Mouse (Mus musculus) heart, embryonic 15.5 days (tissue): ENCODE data around the gene Farsa. TPM values are rescaled to one million over a fixed set of nuclear protein-coding genes. Genes with fewer than 3 reads are reported as not detected.
"Not testable (repeated sequence)": the region's sequence is repeated elsewhere in the genome, so short reads cannot be mapped to it uniquely, and the experiment has no call there.

Experiments used
- ATAC-seq: fragments of 200-750 bp; cut with Nextera tagmentation; replicated peaks from 2 replicates; pipeline ENCODE4 v1.8.0; 2017; ENCODE audit warnings: low read depth, moderate TSS enrichment; ENCODE audit not compliant: insufficient number of reproducible peaks, insufficient read depth, low FRiP score
- H3K27ac ChIP-seq: fragments of 300-500 bp; sonication (generic); 2 replicates; pipeline ENCODE4 v1.5.1; 2015; ENCODE audit warnings: mild to moderate bottlenecking, inconsistent platforms
- H3K27me3 ChIP-seq: fragments of 300-500 bp; sonication (generic); 2 replicates; pipeline ENCODE4 v1.6.1; 2015; ENCODE audit warnings: inconsistent platforms
- H3K36me3 ChIP-seq: fragments of 300-500 bp; sonication (generic); 2 replicates; pipeline ENCODE4 v1.6.1; 2015; ENCODE audit warnings: mild to moderate bottlenecking, inconsistent platforms
- H3K4me1 ChIP-seq: fragments of 300-500 bp; sonication (generic); replicated peaks from 2 replicates; pipeline ENCODE4 v1.6.1; 2015; ENCODE audit warnings: inconsistent platforms
- H3K4me2 ChIP-seq: fragments of 300-500 bp; sonication (generic); 2 replicates; pipeline ENCODE4 v1.6.1; 2015; ENCODE audit warnings: inconsistent platforms, mild to moderate bottlenecking, moderate library complexity
- H3K4me3 ChIP-seq: fragments of 300-500 bp; sonication (generic); 2 replicates; pipeline ENCODE4 v1.5.1; 2015; ENCODE audit warnings: mild to moderate bottlenecking, inconsistent platforms
- H3K9ac ChIP-seq: fragments of 300-500 bp; sonication (generic); 2 replicates; pipeline ENCODE4 v1.6.1; 2015; ENCODE audit warnings: mild to moderate bottlenecking, inconsistent platforms
- H3K9me3 ChIP-seq: fragments of 300-500 bp; sonication (generic); replicated peaks from 2 replicates; pipeline ENCODE4 v1.6.1; 2016; ENCODE audit warnings: inconsistent platforms
- WGBS: fragments of 180-500 bp; shearing (Covaris S2); methylation state at CpG from one replicate; pipeline ENCODE4 v1.1.7; 2015; ENCODE audit warnings: mixed read lengths; 5-methylcytosine and 5-hydroxymethylcytosine counted together
- polyA plus RNA-seq: library from polyadenylated mRNA; unstranded; fragments of >200 nt; fragmentation: Nextera tagmentation; extraction: Ambion mirVana; gene quantifications from 2 replicates; pipeline ENCODE4 v1.2.1, GENCODE M21; 2015

Gene Farsa
- polyA plus RNA-seq, 1 experiment from 2014 or later = 44.5 TPM

GRCm38 (mm10) chr8:84907493-84907892 lies 50.7 kb downstream of the Farsa start:
- Histone ChIP-seq H3K4me1 (peaks cover 22% of the 10 kb centered on the region), H3K9me3 (no peaks in the 10 kb centered on the region), H3K27me3 (peaks cover 38% of the 10 kb centered on the region), H3K9ac (no peak overlapping the region), H3K4me3 (no peak overlapping the region), H3K4me2 (no peak overlapping the region), H3K36me3 (no peaks in the 10 kb centered on the region), H3K27ac (no peak overlapping the region)
- 65% methylated on average over 8 of the region's 8 CpGs for WGBS
- ATAC-seq = no peak

GRCm38 (mm10) chr8:84907979-84908378 lies 51.2 kb downstream of the Farsa start:
- not testable (repeated sequence) for H3K36me3 ChIP-seq, H3K9me3 ChIP-seq, H3K27ac ChIP-seq, ATAC-seq
- WGBS = 29% methylated on average over 7 of the region's 7 CpGs
- peak overlapping the region; percentile 37; the same call in 1 of the 2 replicates for H3K9ac ChIP-seq
- peak overlapping the region; percentile 95 for H3K4me2 ChIP-seq
- H3K27me3 ChIP-seq = peaks cover 42% of the 10 kb centered on the region
- peak overlapping the region; percentile 61 for H3K4me3 ChIP-seq
- peaks cover 22% of the 10 kb centered on the region for H3K4me1 ChIP-seq

GRCm38 (mm10) chr8:84908421-84909161 lies 51.8 kb downstream of the Farsa start, which contains the start of gene Dnase2a:
Gene Dnase2a (plus strand): TSS chr8:84908560.
- Histone ChIP-seq H3K9me3 (no peaks in the 10 kb centered on the region), H3K36me3 (no peaks in the 10 kb centered on the region), H3K27ac (no peak within 1 kb of the TSS), H3K4me3 (peak within 1 kb of the TSS; percentile 61), H3K4me2 (peak within 1 kb of the TSS; percentile 95), H3K9ac (peak within 1 kb of the TSS; percentile 70), H3K4me1 (peaks cover 22% of the 10 kb centered on the region), H3K27me3 (peaks cover 47% of the 10 kb centered on the region)
- ATAC-seq = peak; percentile 93
- WGBS = under 1% methylated on average over 45 of the region's 45 CpGs

- no peaks in the 10 kb centered on the region for H3K36me3 ChIP-seq
- peak overlapping the region; percentile 95 for H3K4me2 ChIP-seq
- H3K27me3 ChIP-seq = peaks cover 52% of the 10 kb centered on the region
- WGBS = 47% methylated on average over 20 of the region's 20 CpGs
- peaks cover 21% of the 10 kb centered on the region for H3K4me1 ChIP-seq
- H3K4me3 ChIP-seq = peak overlapping the region; percentile 61
- peak overlapping the region; percentile 70 for H3K9ac ChIP-seq
- ATAC-seq = no peak
- no peak overlapping the region for H3K27ac ChIP-seq
- H3K9me3 ChIP-seq = no peaks in the 10 kb centered on the region
Observed at GRCm38 (mm10) chr8:84909162-84909767, 52.5 kb downstream of the Farsa start.

GRCm38 (mm10) chr8:84909949-84910348 lies 53.2 kb downstream of the Farsa start:
- H3K9ac ChIP-seq = no peak overlapping the region
- H3K36me3 ChIP-seq = no peaks in the 10 kb centered on the region
- no peak for ATAC-seq
- H3K27me3 ChIP-seq = peaks cover 57% of the 10 kb centered on the region
- peaks cover 21% of the 10 kb centered on the region for H3K4me1 ChIP-seq
- WGBS = 78% methylated on average over 5 of the region's 5 CpGs
- H3K4me3 ChIP-seq = no peak overlapping the region
- no peak overlapping the region for H3K27ac ChIP-seq
- H3K4me2 ChIP-seq = 0 out of 2 replicates have a peak overlapping the region, but pooled peaks have one; percentile 95
- H3K9me3 ChIP-seq = no peaks in the 10 kb centered on the region

GRCm38 (mm10) chr8:84910551-84910950 lies 53.8 kb downstream of the Farsa start:
- H3K27me3 ChIP-seq = peaks cover 63% of the 10 kb centered on the region

GRCm38 (mm10) chr8:84911854-84912253 lies 55.1 kb downstream of the Farsa start:
- no peak overlapping the region for H3K9ac ChIP-seq
- no peak overlapping the region for H3K27ac ChIP-seq
- H3K4me2 ChIP-seq = no peak overlapping the region
- H3K4me3 ChIP-seq = peak overlapping the region; percentile 49; the same call in 1 of the 2 replicates
- ATAC-seq = no peak
- H3K9me3 ChIP-seq = no peaks in the 10 kb centered on the region
- peaks cover 75% of the 10 kb centered on the region for H3K27me3 ChIP-seq
- H3K4me1 ChIP-seq = peaks cover 21% of the 10 kb centered on the region
- no peaks in the 10 kb centered on the region for H3K36me3 ChIP-seq
- WGBS = 86% methylated on average over 9 of the region's 9 CpGs

More at GRCm38 (mm10) chr8:84910551-84910950, 53.8 kb downstream of the Farsa start:
- Histone ChIP-seq H3K36me3 (no peaks in the 10 kb centered on the region), H3K9ac (no peak overlapping the region), H3K9me3 (no peaks in the 10 kb centered on the region), H3K4me3 (no peak overlapping the region), H3K27ac (no peak overlapping the region), H3K4me1 (peaks cover 21% of the 10 kb centered on the region), H3K4me2 (no peak overlapping the region)
- WGBS = 83% methylated on average over 6 of the region's 6 CpGs
- ATAC-seq = no peak

- Histone ChIP-seq H3K36me3 (no peaks in the 10 kb centered on the region), H3K4me1 (peaks cover 21% of the 10 kb centered on the region), H3K9ac (no peak overlapping the region), H3K4me3 (peak overlapping the region; percentile 49), H3K27me3 (peaks cover 80% of the 10 kb centered on the region), H3K27ac (no peak overlapping the region), H3K4me2 (peak overlapping the region; percentile 89), H3K9me3 (no peaks in the 10 kb centered on the region)
- WGBS = 23% methylated on average over 27 of the region's 27 CpGs
- ATAC-seq = no peak
Observed at GRCm38 (mm10) chr8:84912391-84912790, 55.6 kb downstream of the Farsa start.

GRCm38 (mm10) chr8:84912895-84913501 lies 56.2 kb downstream of the Farsa start:
- ATAC-seq = no peak
- Histone ChIP-seq H3K36me3 (no peaks in the 10 kb centered on the region), H3K4me2 (peak overlapping the region; percentile 89), H3K9me3 (no peaks in the 10 kb centered on the region), H3K27ac (no peak overlapping the region), H3K9ac (peak overlapping the region; percentile 27), H3K27me3 (peaks cover 86% of the 10 kb centered on the region), H3K4me1 (peaks cover 24% of the 10 kb centered on the region), H3K4me3 (peak overlapping the region; percentile 49)
- WGBS = under 1% methylated on average over 55 of the region's 55 CpGs

- Histone ChIP-seq H3K4me3 (peak overlapping the region; percentile 49), H3K9me3 (no peaks in the 10 kb centered on the region), H3K9ac (peak overlapping the region; percentile 27), H3K36me3 (no peaks in the 10 kb centered on the region), H3K4me2 (peak overlapping the region; percentile 89), H3K27ac (no peak overlapping the region), H3K4me1 (peaks cover 24% of the 10 kb centered on the region), H3K27me3 (peaks cover 91% of the 10 kb centered on the region)
- WGBS = 9% methylated on average over 9 of the region's 9 CpGs
- ATAC-seq = no peak
Observed at GRCm38 (mm10) chr8:84913502-84913900, 56.7 kb downstream of the Farsa start.

- Histone ChIP-seq H3K27me3 (peaks cover 93% of the 10 kb centered on the region), H3K27ac (no peak overlapping the region), H3K9me3 (no peaks in the 10 kb centered on the region), H3K9ac (no peak overlapping the region), H3K4me1 (peaks cover 19% of the 10 kb centered on the region), H3K4me3 (no peak overlapping the region), H3K36me3 (no peaks in the 10 kb centered on the region), H3K4me2 (peak overlapping the region; percentile 89)
- no peak for ATAC-seq
- WGBS = 30% methylated on average over 4 of the region's 4 CpGs
Observed at GRCm38 (mm10) chr8:84913960-84914359, 57.2 kb downstream of the Farsa start.
